Mouse (Mus musculus) duodenum, adult 2 months (tissue): ENCODE measurements around the gene Il6ra. TPM values are rescaled to one million over a fixed set of nuclear protein-coding genes. Genes with fewer than 3 reads are reported as not detected.

Experiments
- polyA plus RNA-seq: library from polyadenylated mRNA; depleted of rRNA; stranded (reverse); fragments of >200 nt; gene quantifications from 2 replicates; pipeline ENCODE4 v1.2.3, GENCODE M21; 2012; ENCODE audit warnings: low replicate concordance; rRNA removed

Gene Il6ra
- 2.1 and 2.4 TPM in 2 replicates for polyA plus RNA-seq

DNA sequence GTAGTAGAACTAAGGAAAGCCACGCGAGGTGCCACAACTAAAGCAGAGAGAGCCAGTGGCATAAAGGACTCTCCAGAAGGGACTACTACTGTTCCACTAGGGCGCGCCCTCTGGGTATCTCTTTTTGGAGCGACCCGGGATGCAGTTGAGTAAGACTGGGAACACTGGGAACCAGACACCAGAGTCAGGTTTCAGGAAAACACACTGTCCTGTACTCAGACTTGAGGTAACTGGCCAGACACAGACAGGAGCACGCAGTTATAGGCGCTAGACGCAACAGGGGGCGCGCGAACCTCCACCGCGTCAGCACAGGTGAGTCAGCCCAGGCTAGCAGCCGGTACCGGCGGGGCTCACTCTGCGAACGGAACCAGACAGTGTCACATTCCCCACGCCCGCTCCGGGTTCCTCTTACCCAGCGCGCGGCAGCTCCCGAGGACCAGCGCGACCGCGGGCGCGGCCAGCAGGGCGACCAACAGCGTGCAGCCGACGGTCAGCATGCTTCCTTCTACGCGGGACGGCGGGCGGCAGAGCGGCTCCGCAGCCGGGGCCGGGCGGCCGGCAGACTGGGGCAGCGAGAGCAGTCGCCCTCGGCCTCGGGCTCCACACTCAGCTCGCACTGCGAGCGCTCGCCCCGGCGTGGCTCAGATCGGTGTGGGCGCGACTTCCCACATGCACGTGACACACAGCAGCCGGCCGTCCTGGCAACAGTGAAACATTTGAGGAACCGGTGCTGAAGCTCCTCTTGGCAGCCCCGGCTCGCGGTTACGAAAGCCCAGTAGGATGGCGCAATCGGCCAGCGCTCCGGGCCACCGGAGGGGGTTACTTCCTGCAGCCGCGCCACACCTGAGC, at the start of gene Il6ra:
Gene Il6ra, minus strand, starts transcription at position 654 of the 849 bp plus-strand sequence.

GRCm38 (mm10) chr3:89830815-89831591, 82.0 kb downstream of the Il6ra start, which contains the start of gene She:
Gene She, plus strand, starts transcription at chr3:89831370.

Other genes starting within 250 kb of the Il6ra start
- 17.5 and 19.4 TPM in 2 replicates for gene Adar, start 198.2 kb downstream of the Il6ra start, polyA plus RNA-seq
- 0.62 and 1.4 TPM in 2 replicates for gene Chrnb2, start 148.6 kb downstream of the Il6ra start, polyA plus RNA-seq
- 17.5 and 42.1 TPM in 2 replicates for gene Ube2q1, start 139.6 kb downstream of the Il6ra start, polyA plus RNA-seq
- 0.18 and 0.36 TPM in 2 replicates for gene She, start 81.8 kb downstream of the Il6ra start, polyA plus RNA-seq
- 9.2 and 15.3 TPM in 2 replicates for gene Atp8b2, start 50.3 kb upstream of the Il6ra start, polyA plus RNA-seq
- gene Hax1, start 85.6 kb upstream of the Il6ra start, polyA plus RNA-seq, result 17.1 and 29.1 TPM in 2 replicates
- 6.5 and 8.9 TPM in 2 replicates for gene 4933434E20Rik, start 138.4 kb upstream of the Il6ra start, polyA plus RNA-seq
- 40.2 and 46.7 TPM in 2 replicates for gene Ubap2l, start 139.4 kb upstream of the Il6ra start, polyA plus RNA-seq
- gene Tpm3, start 159.5 kb upstream of the Il6ra start, polyA plus RNA-seq, result 66.1 and 71.1 TPM in 2 replicates
- gene Nup210l, start 190.9 kb upstream of the Il6ra start, polyA plus RNA-seq, result 0.04 and 0.07 TPM in 2 replicates